ENCODE assay signal across 8 mouse cellular contexts in genomic region chr11:119209371-119210025, GRCm38 (mm10). TPM values are rescaled to one million over a fixed set of nuclear protein-coding genes. Genes with fewer than 3 reads are reported as not detected.
A peak's percentile ranks its signal among the peaks of the same experiment; 100 is the strongest.
DNase-seq lines count a peak whose midpoint lies in the region; ATAC-seq and TF ChIP-seq lines count a peak whose summit lies in the region.

No protein-coding gene starts in this region.

- ATAC-seq in heart, embryonic 11.5 days (replicated peaks; ENCODE audit: insufficient number of reproducible peaks, low FRiP score, low TSS enrichment): no peak
- ATAC-seq in liver, embryonic 11.5 days (replicated peaks; ENCODE audit: low FRiP score): no peak

- peak; percentile 98 for DNase-seq in heart, adult 11 months
- peak; percentile 84 for DNase-seq in 3T3-L1 (ENCODE audit: low read depth, low spot score)
- DNase-seq in cerebellum, postnatal 25 days: peak; percentile 79 to 81
- peak; percentile 75 to 82 for DNase-seq in heart, postnatal 14 days
- DNase-seq in liver, embryonic 11.5 days (ENCODE audit: low spot score): no peak
- no peak for DNase-seq in right cerebral cortex, postnatal 36 days (ENCODE audit: low spot score in 2 of 2)

- no peak overlapping the region for H3K4me2 ChIP-seq in heart, embryonic 11.5 days
- peak overlapping the region; percentile 67 for H3K4me2 ChIP-seq in myocyte (ENCODE audit: low read depth)
- no peak overlapping the region for H3K4me2 ChIP-seq in liver, embryonic 11.5 days

- H3K9me3 ChIP-seq in heart, embryonic 11.5 days (replicated peaks; ENCODE audit: control insufficient read depth, low read length): no peaks in the 10 kb centered on the region
- H3K9me3 ChIP-seq in liver, embryonic 11.5 days (ENCODE audit: control insufficient read depth, low read length): no peaks in the 10 kb centered on the region

- no peak for TF ChIP-seq POLR2A in myocyte (IDR thresholded peaks at IDR 0.05; ENCODE audit: insufficient read length, low read depth)

- H3K9ac ChIP-seq in heart, embryonic 11.5 days (ENCODE audit: low read depth, low read length): no peak overlapping the region
- no peak overlapping the region for H3K9ac ChIP-seq in liver, embryonic 11.5 days (ENCODE audit: low read depth, low read length)

- 83% methylated on average over 10 of the region's 10 CpGs for WGBS in heart, embryonic 11.5 days (ENCODE audit: insufficient replicate concordance)
- 79% methylated on average over 10 of the region's 10 CpGs for WGBS in liver, embryonic 11.5 days

- no peaks in the 10 kb centered on the region for H3K79me2 ChIP-seq in myocyte (ENCODE audit: control insufficient read depth, insufficient read depth)

- no peak overlapping the region for H3ac ChIP-seq in myocyte (ENCODE audit: control insufficient read depth, insufficient read length)

- intact Hi-C loops in heart, postnatal 14 days (cut with DNase I): no loop called here

- H3K27me3 ChIP-seq in heart, embryonic 11.5 days (ENCODE audit: control insufficient read depth, insufficient read depth, low read length): no peaks in the 10 kb centered on the region
- no peaks in the 10 kb centered on the region for H3K27me3 ChIP-seq in myocyte (ENCODE audit: control insufficient read depth, insufficient read depth, insufficient read length)
- no peaks in the 10 kb centered on the region for H3K27me3 ChIP-seq in liver, embryonic 11.5 days (replicated peaks; ENCODE audit: control insufficient read depth, insufficient read depth, low read length)

- no peak overlapping the region for H3K4me3 ChIP-seq in heart, embryonic 11.5 days (ENCODE audit: low read depth, low read length)
- H3K4me3 ChIP-seq in myocyte: no peak overlapping the region
- H3K4me3 ChIP-seq in liver, embryonic 11.5 days (ENCODE audit: low read depth, low read length): no peak overlapping the region

- no peak overlapping the region for H3K27ac ChIP-seq in heart, embryonic 11.5 days (ENCODE audit: low read depth, low read length)
- no peak overlapping the region for H3K27ac ChIP-seq in liver, embryonic 11.5 days (ENCODE audit: low read depth, low read length)

- peaks cover 17% of the 10 kb centered on the region for H3K4me1 ChIP-seq in heart, embryonic 11.5 days (ENCODE audit: control insufficient read depth, insufficient read depth, low read length)
- H3K4me1 ChIP-seq in liver, embryonic 11.5 days (replicated peaks; ENCODE audit: control insufficient read depth, insufficient read depth, low read length): peaks cover 5% of the 10 kb centered on the region

- peaks cover 3% of the 10 kb centered on the region; the same call in 1 of the 2 replicates for H3K36me3 ChIP-seq in heart, embryonic 11.5 days (ENCODE audit: control insufficient read depth, insufficient read depth, low read length)
- H3K36me3 ChIP-seq in myocyte (ENCODE audit: control insufficient read depth, insufficient read depth): no peaks in the 10 kb centered on the region
- H3K36me3 ChIP-seq in liver, embryonic 11.5 days (ENCODE audit: control insufficient read depth, insufficient read depth, low read length): peaks cover 6% of the 10 kb centered on the region; the same call in 1 of the 2 replicates

TF ChIP-seq in myocyte, 11 proteins besides CTCF, POLR2A, EP300 and RAD21:
- TF ChIP-seq MYOD1 (IDR thresholded peaks at IDR 0.05; ENCODE audit: control insufficient read depth in 1 of 3, insufficient read length in 2 of 3, low read depth in 2 of 3) (peak; percentile 71 to 96 (median 91)), E2F4 (IDR thresholded peaks at IDR 0.05; ENCODE audit: insufficient read depth) (no peak), CEBPB (IDR thresholded peaks at IDR 0.05; ENCODE audit: insufficient read depth, poor library complexity, severe bottlenecking) (peak; percentile 81), TCF3 (IDR thresholded peaks at IDR 0.05; ENCODE audit: insufficient read length, low read depth) (no peak), MYOG (IDR thresholded peaks at IDR 0.05; ENCODE audit: control insufficient read depth in 1 of 3, insufficient read depth in 1 of 3, insufficient read length in 2 of 3, low read depth in 2 of 3) (peak in 2 of 3 experiments; percentile 25 to 60), MAX (IDR thresholded peaks at IDR 0.05; ENCODE audit: low read depth) (peak; percentile 65), USF1 (IDR thresholded peaks at IDR 0.05; ENCODE audit: low read depth) (peak; percentile 28), TCF12 (IDR thresholded peaks at IDR 0.05; ENCODE audit: insufficient read depth, poor library complexity, severe bottlenecking) (peak; percentile 67), POLR2AphosphoS2 (IDR thresholded peaks at IDR 0.05; ENCODE audit: insufficient read length, low read depth) (no peak), SRF (IDR thresholded peaks at IDR 0.05; ENCODE audit: control insufficient read depth, insufficient read length, low read depth) (no peak)

RNA-seq across cellular contexts. Expression of gene Tbc1d16, which starts 18.8 kb away (rescaled TPM):
- 4.1 and 4.7 TPM in 2 replicates for polyA plus RNA-seq in heart, embryonic 11.5 days (2014; fragmentation: Nextera tagmentation; extraction: Ambion mirVana)
- total RNA-seq in heart, postnatal 14 days (2021): 10 to 100 TPM; 68.5 to 68.7 TPM
- polyA plus RNA-seq in myocyte (2012; fragmentation: generic; extraction: Trizol): 8.5 TPM
- polyA plus RNA-seq in liver, embryonic 11.5 days (2014; fragmentation: Nextera tagmentation; extraction: Ambion mirVana): 3.4 and 3.6 TPM in 2 replicates

RNA-seq across cellular contexts. Expression of gene Ccdc40, which starts 18.9 kb away (rescaled TPM):
- 3.5 and 4.0 TPM in 2 replicates for polyA plus RNA-seq in heart, embryonic 11.5 days (2014; fragmentation: Nextera tagmentation; extraction: Ambion mirVana)
- total RNA-seq in heart, postnatal 14 days (2021): under 1 TPM; 0.15 to 0.31 TPM
- polyA plus RNA-seq in myocyte (2012; fragmentation: generic; extraction: Trizol): 0.07 TPM
- polyA plus RNA-seq in liver, embryonic 11.5 days (2014; fragmentation: Nextera tagmentation; extraction: Ambion mirVana): 4.1 and 5.4 TPM in 2 replicates

RNA-seq across cellular contexts. Expression of gene Gaa, which starts 58.2 kb away (rescaled TPM):
- 49.6 and 62.9 TPM in 2 replicates for polyA plus RNA-seq in heart, embryonic 11.5 days (2014; fragmentation: Nextera tagmentation; extraction: Ambion mirVana)
- 10 to 100 TPM; 53.1 to 56.0 TPM for total RNA-seq in heart, postnatal 14 days (2021)
- 86.4 TPM for polyA plus RNA-seq in myocyte (2012; fragmentation: generic; extraction: Trizol)
- polyA plus RNA-seq in liver, embryonic 11.5 days (2014; fragmentation: Nextera tagmentation; extraction: Ambion mirVana): 40.5 and 42.5 TPM in 2 replicates

Comparison
In these comparisons a context has a peak if more than half of its experiments do, and no peak if none do; other contexts are left out.
1. DNase-seq: peak in heart, adult 11 months (single experiment), 3T3-L1 (single experiment), cerebellum, postnatal 25 days (2 of 2) and heart, postnatal 14 days (2 of 2); none in liver, embryonic 11.5 days (single experiment) and right cerebral cortex, postnatal 36 days (0 of 2).